Mouse (Mus musculus) hindbrain, embryonic 13.5 days (tissue): ENCODE data around the gene Ank3. TPM values are rescaled to one million over a fixed set of nuclear protein-coding genes. Genes with fewer than 3 reads are reported as not detected.

ENCODE experiments used
- ATAC-seq: fragments of 200-750 bp; cut with Nextera tagmentation; 2 replicates; pipeline ENCODE4 v1.8.0; 2017; ENCODE audit warnings: moderate TSS enrichment; ENCODE audit not compliant: low FRiP score
- H3K27ac ChIP-seq: fragments of 300-500 bp; sonication (generic); 2 replicates; pipeline ENCODE4 v1.5.1; 2015; ENCODE audit warnings: inconsistent platforms, mild to moderate bottlenecking, moderate library complexity
- H3K27me3 ChIP-seq: fragments of 300-500 bp; sonication (generic); 2 replicates; pipeline ENCODE4 v1.6.1; 2015; ENCODE audit warnings: mild to moderate bottlenecking, inconsistent platforms
- H3K36me3 ChIP-seq: fragments of 300-500 bp; sonication (generic); 2 replicates; pipeline ENCODE4 v1.6.1; 2015; ENCODE audit warnings: mild to moderate bottlenecking, inconsistent platforms
- H3K4me1 ChIP-seq: fragments of 300-500 bp; sonication (generic); replicated peaks from 2 replicates; pipeline ENCODE4 v1.6.1; 2015; ENCODE audit warnings: inconsistent platforms
- H3K4me2 ChIP-seq: fragments of 300-500 bp; sonication (generic); 2 replicates; pipeline ENCODE4 v1.6.1; 2015; ENCODE audit warnings: inconsistent platforms, mild to moderate bottlenecking, moderate library complexity
- H3K4me3 ChIP-seq: fragments of 300-500 bp; sonication (generic); 2 replicates; pipeline ENCODE4 v1.5.1; 2015; ENCODE audit warnings: mild to moderate bottlenecking, inconsistent platforms
- H3K9ac ChIP-seq: fragments of 300-500 bp; sonication (generic); 2 replicates; pipeline ENCODE4 v1.6.1; 2015; ENCODE audit warnings: mild to moderate bottlenecking, inconsistent platforms
- H3K9me3 ChIP-seq: fragments of 300-500 bp; sonication (generic); 2 replicates; pipeline ENCODE4 v1.6.1; 2016; ENCODE audit warnings: inconsistent platforms
- WGBS: fragments of 180-500 bp; shearing (Covaris S2); methylation state at CpG from one replicate; pipeline ENCODE4 v1.1.7; 2015; 5-methylcytosine and 5-hydroxymethylcytosine counted together
- polyA plus RNA-seq: library from polyadenylated mRNA; unstranded; fragments of >200 nt; fragmentation: Nextera tagmentation; extraction: Ambion mirVana; gene quantifications from 2 replicates; pipeline ENCODE4 v1.2.1, GENCODE M21; 2015

Ank3 gene
- polyA plus RNA-seq, 1 experiment from 2014 or later: 114 TPM

DNA sequence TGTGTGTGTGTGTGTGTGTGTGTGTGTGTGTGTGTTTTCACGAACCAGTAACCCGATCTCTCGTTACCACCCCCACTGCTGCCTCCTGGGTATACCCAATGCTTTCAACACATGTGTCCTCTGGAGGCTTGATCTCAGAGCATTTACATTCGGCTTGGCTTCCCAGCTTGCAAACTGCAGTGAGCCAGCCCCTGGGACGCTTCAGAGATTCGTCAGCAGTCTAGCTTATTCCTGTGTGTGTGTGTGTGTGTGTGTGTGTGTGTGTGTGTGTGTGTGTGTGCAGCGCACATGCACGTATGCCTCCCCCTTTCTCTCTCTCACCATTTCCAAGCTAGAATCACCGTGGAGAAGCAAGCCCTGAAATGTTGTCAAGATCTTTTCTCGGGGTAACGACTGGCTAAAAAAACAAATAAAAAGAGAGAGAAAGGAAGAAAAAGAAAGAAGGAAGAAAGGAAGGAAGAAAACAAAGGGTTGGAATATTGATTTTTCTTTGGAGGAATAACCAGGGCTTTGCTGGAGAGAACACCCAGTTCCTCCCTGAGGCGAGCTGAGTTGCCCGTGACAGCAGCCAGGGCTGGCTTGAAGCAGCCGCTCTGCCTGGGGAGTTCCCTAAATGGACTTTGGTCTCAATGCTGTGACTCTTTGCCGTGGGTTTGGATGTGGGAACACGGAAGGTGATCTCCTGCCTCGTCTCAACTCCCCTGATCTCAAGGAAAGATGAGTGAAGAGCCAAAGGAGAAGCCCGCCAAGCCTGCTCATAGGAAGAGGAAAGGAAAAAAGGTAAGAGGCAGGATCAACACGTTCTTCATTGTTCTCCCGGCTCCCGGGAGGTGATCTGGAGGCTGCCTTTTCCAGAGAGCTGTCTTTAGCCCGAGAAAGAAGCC lies 135.2 kb downstream of the Ank3 start:
- H3K36me3 ChIP-seq: no peaks in the 10 kb centered on the region
- WGBS: 2% methylated on average over 22 of the region's 22 CpGs
- H3K4me3 ChIP-seq: peak overlapping the region; percentile 75
- H3K9me3 ChIP-seq: no peaks in the 10 kb centered on the region
- H3K9ac ChIP-seq: peak overlapping the region; percentile 91
- ATAC-seq: peak; percentile 73
- H3K27me3 ChIP-seq: no peaks in the 10 kb centered on the region
- peak overlapping the region; percentile 80 for H3K4me2 ChIP-seq
- H3K4me1 ChIP-seq: peaks cover 38% of the 10 kb centered on the region
- H3K27ac ChIP-seq: peak overlapping the region; percentile 97

DNA sequence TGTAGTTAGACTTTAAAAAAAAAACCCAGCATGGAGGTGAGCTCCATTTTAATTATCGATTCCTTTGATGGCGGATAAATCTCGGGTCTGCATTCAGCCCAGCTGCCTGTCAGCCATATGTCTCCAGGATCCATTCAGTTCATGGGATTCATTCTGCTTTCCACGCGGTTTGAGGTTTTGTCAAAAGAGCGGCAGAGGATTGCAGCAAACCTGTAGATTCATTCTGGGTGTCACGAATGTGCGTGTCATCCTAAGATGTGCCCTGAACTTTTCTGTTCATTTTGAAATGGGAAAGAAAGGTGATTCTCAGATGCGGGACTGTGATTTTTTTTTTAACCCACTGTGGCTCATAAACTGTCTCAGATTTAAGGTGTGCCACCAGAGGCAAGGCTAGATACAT lies 136.1 kb downstream of the Ank3 start:
- H3K4me2 ChIP-seq: peak overlapping the region; percentile 80
- no peaks in the 10 kb centered on the region for H3K27me3 ChIP-seq
- H3K36me3 ChIP-seq: no peaks in the 10 kb centered on the region
- peak overlapping the region; percentile 75 for H3K4me3 ChIP-seq
- H3K27ac ChIP-seq: peak overlapping the region; percentile 97
- H3K9me3 ChIP-seq: no peaks in the 10 kb centered on the region
- ATAC-seq: no peak
- peak overlapping the region; percentile 91 for H3K9ac ChIP-seq
- 24% methylated on average over 9 of the region's 9 CpGs for WGBS
- peaks cover 39% of the 10 kb centered on the region for H3K4me1 ChIP-seq

DNA sequence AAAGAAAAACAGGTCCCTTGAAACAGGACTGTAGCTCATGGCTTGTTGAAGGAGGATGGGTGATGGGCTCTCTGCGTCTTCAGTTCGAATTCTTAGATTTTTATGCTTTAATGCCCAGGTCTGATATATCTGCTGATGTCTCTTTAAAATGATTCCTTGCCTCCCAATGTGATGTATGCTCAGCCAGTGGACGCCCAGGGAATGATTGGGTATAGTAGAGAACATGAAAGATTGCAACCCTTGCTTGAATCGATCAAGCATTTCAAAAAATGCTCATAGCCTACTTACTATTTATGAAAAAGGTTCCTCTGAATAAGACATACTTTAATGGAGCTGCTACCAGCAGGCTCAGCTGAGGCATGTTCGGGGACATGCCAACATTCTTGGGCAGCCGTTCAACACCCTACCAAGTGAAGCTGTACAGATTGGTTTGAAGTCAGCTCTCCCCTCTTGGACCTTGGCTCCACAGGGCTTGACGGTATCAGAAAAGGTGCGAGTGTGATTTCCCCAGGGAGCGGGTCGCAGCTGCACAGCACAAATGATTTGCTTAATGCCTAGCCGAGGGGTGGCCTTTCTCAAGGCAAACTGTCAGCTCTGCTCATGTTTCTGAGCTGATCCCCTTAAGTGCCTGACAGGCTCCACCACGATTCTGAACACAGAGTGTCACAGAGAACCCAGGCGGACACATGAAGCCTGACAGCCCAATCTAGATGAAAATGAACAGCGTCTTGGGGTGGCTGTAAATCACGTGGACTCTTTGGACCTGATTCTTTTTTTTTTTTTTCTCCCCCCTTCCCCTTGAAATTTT lies 136.8 kb downstream of the Ank3 start:
- no peaks in the 10 kb centered on the region for H3K27me3 ChIP-seq
- peak overlapping the region; percentile 97 for H3K27ac ChIP-seq
- H3K9me3 ChIP-seq: no peaks in the 10 kb centered on the region
- peak overlapping the region; percentile 91 for H3K9ac ChIP-seq
- 28% methylated on average over 15 of the region's 15 CpGs for WGBS
- H3K4me3 ChIP-seq: peak overlapping the region; percentile 75
- peak; percentile 70 for ATAC-seq
- no peaks in the 10 kb centered on the region for H3K36me3 ChIP-seq
- H3K4me2 ChIP-seq: peak overlapping the region; percentile 80
- H3K4me1 ChIP-seq: peaks cover 42% of the 10 kb centered on the region

DNA sequence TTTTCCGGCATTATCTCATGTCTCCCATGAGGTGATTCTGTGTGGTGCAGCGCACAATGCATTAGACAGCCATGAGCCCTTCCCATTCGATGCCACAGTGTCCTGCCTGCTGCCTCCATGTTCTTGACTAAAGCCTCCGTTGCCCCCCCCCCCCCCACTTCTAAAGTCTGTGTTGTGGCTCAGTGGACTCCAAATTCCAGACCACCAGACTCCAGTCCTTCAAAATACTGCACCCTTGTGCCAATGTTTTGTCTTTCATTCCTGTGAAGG lies 137.3 kb downstream of the Ank3 start:
- peak overlapping the region; percentile 80 for H3K4me2 ChIP-seq
- peaks cover 42% of the 10 kb centered on the region for H3K4me1 ChIP-seq
- H3K27me3 ChIP-seq: no peaks in the 10 kb centered on the region
- H3K27ac ChIP-seq: peak overlapping the region; percentile 97
- ATAC-seq: peak; percentile 52
- H3K36me3 ChIP-seq: no peaks in the 10 kb centered on the region
- WGBS: 29% methylated on average over 4 of the region's 4 CpGs
- peak overlapping the region; percentile 91 for H3K9ac ChIP-seq
- no peaks in the 10 kb centered on the region for H3K9me3 ChIP-seq
- H3K4me3 ChIP-seq: peak overlapping the region; percentile 75

DNA sequence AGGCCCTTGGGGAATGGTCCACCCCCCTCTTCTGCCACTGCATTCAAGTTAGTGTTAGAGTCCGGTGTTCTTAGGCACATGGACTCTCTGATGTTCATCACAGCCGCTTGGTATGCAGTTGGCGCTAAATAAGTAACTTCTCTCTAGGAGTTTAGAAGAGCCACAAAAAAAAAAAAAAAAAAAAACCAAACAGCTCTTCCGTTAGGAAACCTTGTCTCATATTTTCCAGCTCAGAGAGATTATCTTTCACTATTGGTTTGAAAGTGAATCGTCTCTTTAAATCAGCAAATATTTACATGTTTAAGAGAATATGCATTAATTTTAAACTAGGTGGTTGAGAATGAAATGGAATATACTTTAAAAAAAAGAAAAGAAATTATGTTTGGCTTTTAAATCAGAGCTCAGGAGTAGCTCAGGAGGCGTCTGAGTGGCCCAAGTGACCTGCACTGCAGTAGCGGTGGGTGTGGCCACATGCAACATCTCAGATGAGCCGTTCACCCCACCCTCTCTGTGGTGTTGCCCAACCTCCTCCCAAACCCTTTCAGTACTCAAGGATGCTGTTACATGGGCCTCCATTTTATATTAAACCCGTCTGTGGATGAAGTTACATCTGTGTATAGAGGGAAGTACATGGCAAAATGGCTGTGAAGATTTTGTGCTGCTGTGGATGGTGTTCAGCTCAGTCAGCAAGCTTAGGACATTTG lies 138.0 kb downstream of the Ank3 start:
- H3K4me3 ChIP-seq: peak overlapping the region; percentile 75
- no peaks in the 10 kb centered on the region for H3K36me3 ChIP-seq
- peak overlapping the region; percentile 80 for H3K4me2 ChIP-seq
- H3K27ac ChIP-seq: peak overlapping the region; percentile 97
- H3K9ac ChIP-seq: peak overlapping the region; percentile 91
- H3K27me3 ChIP-seq: no peaks in the 10 kb centered on the region
- WGBS: 50% methylated on average over 9 of the region's 9 CpGs
- H3K9me3 ChIP-seq: no peaks in the 10 kb centered on the region
- H3K4me1 ChIP-seq: peaks cover 42% of the 10 kb centered on the region
- ATAC-seq: no peak

GRCm38 (mm10) chr10:69538236-69538635 lies 139.7 kb downstream of the Ank3 start:
- WGBS: 86% methylated on average over 2 of the region's 2 CpGs
- Histone ChIP-seq H3K4me3 (peak overlapping the region; percentile 75; the same call in 1 of the 2 replicates), H3K27me3 (no peaks in the 10 kb centered on the region), H3K4me2 (peak overlapping the region; percentile 80), H3K27ac (no peak overlapping the region), H3K9ac (no peak overlapping the region), H3K36me3 (no peaks in the 10 kb centered on the region), H3K4me1 (peaks cover 39% of the 10 kb centered on the region), H3K9me3 (no peaks in the 10 kb centered on the region)
- no peak for ATAC-seq

GRCm38 (mm10) chr10:69542439-69542838 lies 143.9 kb downstream of the Ank3 start:
- ATAC-seq: no peak
- Histone ChIP-seq H3K36me3 (no peaks in the 10 kb centered on the region), H3K9ac (no peak overlapping the region), H3K9me3 (no peaks in the 10 kb centered on the region), H3K4me2 (no peak overlapping the region), H3K27ac (no peak overlapping the region), H3K4me1 (peaks cover 44% of the 10 kb centered on the region), H3K27me3 (no peaks in the 10 kb centered on the region), H3K4me3 (no peak overlapping the region)
- 82% methylated on average over 3 of the region's 3 CpGs for WGBS

DNA sequence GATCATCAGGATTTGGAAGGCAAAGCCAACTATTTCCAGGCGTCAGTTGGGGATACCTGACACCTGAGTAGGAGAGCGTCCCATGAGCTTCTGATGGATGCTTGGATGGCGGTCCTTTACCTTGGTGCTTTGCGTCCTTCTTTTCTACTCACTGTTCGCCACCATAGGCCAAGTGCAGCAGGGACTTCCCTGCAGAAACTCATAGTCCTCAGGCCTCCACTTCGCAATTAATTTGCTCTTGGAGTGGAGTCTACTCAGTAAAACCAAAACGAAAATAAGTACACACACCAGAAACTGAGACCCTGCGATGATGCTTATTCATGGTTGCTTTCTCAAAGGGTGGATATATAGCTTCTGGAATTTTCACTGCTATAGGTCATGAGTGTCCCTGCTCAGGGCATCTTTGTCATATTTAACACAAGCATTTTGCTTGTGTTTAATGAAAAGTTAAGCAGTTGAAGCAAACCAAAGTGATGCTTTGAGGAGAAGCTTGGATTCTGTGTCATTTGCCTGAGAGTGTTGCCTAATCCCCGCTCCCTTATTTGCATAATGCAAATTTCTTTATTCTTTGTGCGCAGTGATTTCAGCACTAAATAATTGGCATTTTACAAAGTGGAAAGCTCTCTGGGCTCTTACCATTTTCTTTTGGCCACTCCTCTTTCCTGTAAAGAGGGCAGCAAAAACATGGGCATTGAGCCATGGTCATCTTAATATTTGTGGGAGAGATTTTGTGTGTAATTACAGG lies 145.5 kb downstream of the Ank3 start:
- no peak for ATAC-seq
- H3K27ac ChIP-seq: no peak overlapping the region
- H3K4me2 ChIP-seq: no peak overlapping the region
- no peaks in the 10 kb centered on the region for H3K9me3 ChIP-seq
- H3K4me1 ChIP-seq: peaks cover 29% of the 10 kb centered on the region
- no peaks in the 10 kb centered on the region for H3K27me3 ChIP-seq
- H3K4me3 ChIP-seq: no peak overlapping the region
- no peak overlapping the region for H3K9ac ChIP-seq
- no peaks in the 10 kb centered on the region for H3K36me3 ChIP-seq
- WGBS: 91% methylated on average over 10 of the region's 10 CpGs

GRCm38 (mm10) chr10:69544653-69545052 lies 146.1 kb downstream of the Ank3 start:
- Histone ChIP-seq H3K36me3 (no peaks in the 10 kb centered on the region), H3K4me1 (peaks cover 29% of the 10 kb centered on the region), H3K9ac (no peak overlapping the region), H3K27me3 (no peaks in the 10 kb centered on the region), H3K4me3 (no peak overlapping the region), H3K27ac (no peak overlapping the region), H3K9me3 (no peaks in the 10 kb centered on the region), H3K4me2 (no peak overlapping the region)
- WGBS: 87% methylated on average over 7 of the region's 7 CpGs
- ATAC-seq: no peak

- H3K36me3 ChIP-seq: no peaks in the 10 kb centered on the region
- no peak overlapping the region for H3K9ac ChIP-seq
- ATAC-seq: no peak
- WGBS: 87% methylated on average over 3 of the region's 3 CpGs
- no peaks in the 10 kb centered on the region for H3K27me3 ChIP-seq
- peaks cover 31% of the 10 kb centered on the region for H3K4me1 ChIP-seq
- H3K4me3 ChIP-seq: no peak overlapping the region
- no peak overlapping the region for H3K4me2 ChIP-seq
- H3K27ac ChIP-seq: no peak overlapping the region
- no peaks in the 10 kb centered on the region for H3K9me3 ChIP-seq
Measured at GRCm38 (mm10) chr10:69545936-69546335, 147.4 kb downstream of the Ank3 start.

GRCm38 (mm10) chr10:69546643-69547042 lies 148.1 kb downstream of the Ank3 start:
- Histone ChIP-seq H3K36me3 (no peaks in the 10 kb centered on the region), H3K4me3 (no peak overlapping the region), H3K4me1 (peaks cover 31% of the 10 kb centered on the region), H3K27me3 (no peaks in the 10 kb centered on the region), H3K4me2 (no peak overlapping the region), H3K9me3 (no peaks in the 10 kb centered on the region), H3K9ac (no peak overlapping the region), H3K27ac (no peak overlapping the region)
- ATAC-seq: no peak
- 82% methylated on average over 6 of the region's 6 CpGs for WGBS

GRCm38 (mm10) chr10:69548771-69549170 lies 150.2 kb downstream of the Ank3 start:
- Histone ChIP-seq H3K27me3 (no peaks in the 10 kb centered on the region), H3K4me2 (no peak overlapping the region), H3K4me1 (peaks cover 19% of the 10 kb centered on the region), H3K36me3 (no peaks in the 10 kb centered on the region), H3K4me3 (no peak overlapping the region), H3K9ac (no peak overlapping the region), H3K9me3 (no peaks in the 10 kb centered on the region), H3K27ac (no peak overlapping the region)
- WGBS: 88% methylated on average over 3 of the region's 3 CpGs
- ATAC-seq: no peak
